Mouse (Mus musculus): Measurements from ENCODE around the gene Rcc1l. TPM values are rescaled to one million over a fixed set of nuclear protein-coding genes. Genes with fewer than 3 reads are reported as not detected.

Rcc1l gene
- polyA plus RNA-seq, 1 experiment: 11.1 TPM

DNA sequence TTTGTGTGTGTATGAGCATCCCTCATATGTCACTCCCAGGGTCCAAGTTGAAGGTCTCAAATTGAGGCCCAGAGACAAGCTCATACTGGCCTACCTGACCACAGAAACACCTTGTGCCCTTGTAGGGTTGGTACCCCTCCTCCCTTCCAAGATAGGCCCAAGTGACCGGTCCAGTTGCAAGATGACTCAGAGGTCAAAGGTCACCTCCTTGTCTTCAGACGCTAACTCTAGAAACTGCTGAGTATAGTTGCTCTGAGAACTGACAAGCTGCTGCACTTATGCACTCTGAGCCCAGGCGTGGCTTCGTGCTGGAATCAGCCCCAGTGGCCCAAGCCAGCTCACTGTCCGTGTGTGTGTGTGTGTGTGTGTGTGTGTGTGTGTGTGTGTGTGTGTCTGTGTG is 74.7 kb downstream of the Rcc1l start:
- no peak for TF ChIP-seq CTCF (IDR thresholded peaks at IDR 0.05; ENCODE audit: borderline replicate concordance, insufficient read depth, low read length)
- no peak for TF ChIP-seq POLR2A (IDR thresholded peaks at IDR 0.05; ENCODE audit: low read depth, low read length)
- Histone ChIP-seq H3K27ac (ENCODE audit: insufficient read depth, low read length) (peak overlapping the region; percentile 24; the same call in 1 of the 2 replicates), H3K4me1 (ENCODE audit: control insufficient read depth, insufficient read depth, low read length) (peaks cover 12% of the 10 kb centered on the region; the same call in 1 of the 2 replicates), H3K4me3 (ENCODE audit: insufficient read depth, low read length) (no peak overlapping the region)

DNA sequence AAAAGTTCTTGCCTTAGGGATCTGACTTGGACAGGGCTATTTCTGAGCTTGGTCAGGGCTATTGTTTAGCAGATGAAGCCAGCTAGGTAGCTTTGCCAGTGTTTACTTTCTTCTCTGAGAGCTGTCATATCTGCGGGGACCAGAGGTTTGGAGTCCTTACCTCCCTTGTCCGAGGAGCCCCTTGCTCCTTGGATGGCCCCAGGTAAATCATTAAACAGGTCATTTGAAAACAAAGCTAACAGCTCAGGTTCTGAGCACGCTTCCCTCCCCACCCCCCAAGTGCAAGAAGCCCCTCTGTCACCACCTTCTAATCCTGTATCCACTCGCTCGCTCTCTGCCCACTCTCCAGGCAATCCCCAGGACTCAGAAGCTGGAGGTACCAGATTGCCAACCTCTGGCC is 75.3 kb downstream of the Rcc1l start:
- Histone ChIP-seq H3K4me3 (ENCODE audit: insufficient read depth, low read length) (no peak overlapping the region), H3K27ac (ENCODE audit: insufficient read depth, low read length) (no peak overlapping the region), H3K4me1 (ENCODE audit: control insufficient read depth, insufficient read depth, low read length) (peaks cover 12% of the 10 kb centered on the region; the same call in 1 of the 2 replicates)
- no peak for TF ChIP-seq CTCF (IDR thresholded peaks at IDR 0.05; ENCODE audit: borderline replicate concordance, insufficient read depth, low read length)
- no peak for TF ChIP-seq POLR2A (IDR thresholded peaks at IDR 0.05; ENCODE audit: low read depth, low read length)

DNA sequence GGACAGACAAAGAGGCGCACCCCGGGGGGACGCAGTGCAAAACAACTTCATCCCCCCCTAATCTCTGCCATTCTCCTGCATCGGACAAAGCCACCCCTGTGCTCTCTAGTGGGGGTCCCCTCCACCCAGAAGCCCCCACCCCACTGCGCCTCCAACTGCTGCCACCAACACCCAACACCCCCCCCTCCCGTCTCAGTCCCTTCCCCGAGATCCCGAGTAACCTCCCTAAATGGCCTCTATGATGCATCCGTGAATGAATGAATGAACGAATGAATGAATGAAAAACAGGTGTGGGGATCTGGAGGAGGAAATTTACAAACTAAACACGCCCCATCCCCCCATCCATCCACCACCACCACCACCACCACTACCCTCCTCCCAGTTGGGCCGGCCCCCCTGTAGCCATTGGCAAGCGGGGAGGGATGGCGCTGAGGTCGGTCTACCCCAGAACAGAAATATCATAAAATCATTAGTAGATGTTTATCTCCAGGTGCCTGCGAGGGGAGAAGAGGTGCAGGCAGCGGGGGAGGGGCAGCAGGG is 76.3 kb downstream of the Rcc1l start:
- no peak for TF ChIP-seq POLR2A (IDR thresholded peaks at IDR 0.05; ENCODE audit: low read depth, low read length)
- no peak for TF ChIP-seq CTCF (IDR thresholded peaks at IDR 0.05; ENCODE audit: borderline replicate concordance, insufficient read depth, low read length)
- Histone ChIP-seq H3K4me1 (ENCODE audit: control insufficient read depth, insufficient read depth, low read length) (peaks cover 12% of the 10 kb centered on the region; the same call in 1 of the 2 replicates), H3K4me3 (ENCODE audit: insufficient read depth, low read length) (peak overlapping the region; percentile 63), H3K27ac (ENCODE audit: insufficient read depth, low read length) (no peak overlapping the region)

DNA sequence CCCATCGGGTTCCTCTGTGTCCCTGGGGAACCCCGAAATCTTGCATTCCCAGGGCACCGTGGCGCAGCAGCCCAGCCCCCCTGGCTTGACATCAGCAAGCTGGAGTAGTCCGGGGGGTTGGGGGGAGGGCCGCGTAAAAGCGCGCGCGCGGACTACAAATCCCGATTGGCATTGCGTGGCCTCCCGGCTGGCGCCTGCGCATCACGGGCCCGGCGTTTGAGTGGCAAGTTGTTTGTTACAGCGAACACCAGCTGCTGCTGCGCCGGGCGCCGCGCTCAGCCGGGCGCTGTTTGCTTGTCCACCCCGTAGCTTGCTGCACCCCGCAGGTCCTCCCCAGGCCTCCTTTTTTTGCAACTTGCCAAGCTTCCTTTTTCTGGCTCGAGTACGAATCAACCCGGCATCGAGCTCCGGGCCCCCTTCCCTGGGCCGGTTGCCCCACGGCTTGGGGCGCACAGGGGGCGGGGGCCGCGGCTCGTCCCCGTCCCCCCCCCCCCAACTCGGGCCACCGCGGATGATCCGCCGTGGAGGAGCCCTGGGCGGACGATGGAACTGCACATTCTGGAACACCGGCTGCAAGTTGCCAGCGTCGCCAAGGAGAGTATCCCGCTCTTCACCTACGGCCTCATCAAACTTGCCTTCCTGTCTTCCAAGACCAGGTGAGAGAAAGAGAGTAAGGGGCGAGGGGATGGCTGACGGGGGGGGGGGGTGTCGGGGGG is 76.9 kb downstream of the Rcc1l start, which contains the start of gene Castor2:
Castor2 (plus strand) TSS at position 216 of the 716 bp plus-strand sequence.
- TF ChIP-seq CTCF (IDR thresholded peaks at IDR 0.05; ENCODE audit: borderline replicate concordance, insufficient read depth, low read length) (no peak), POLR2A (IDR thresholded peaks at IDR 0.05; ENCODE audit: low read depth, low read length) (peak; percentile 66)
- no peak within 1 kb of the TSS for H3K27ac ChIP-seq (ENCODE audit: insufficient read depth, low read length)

DNA sequence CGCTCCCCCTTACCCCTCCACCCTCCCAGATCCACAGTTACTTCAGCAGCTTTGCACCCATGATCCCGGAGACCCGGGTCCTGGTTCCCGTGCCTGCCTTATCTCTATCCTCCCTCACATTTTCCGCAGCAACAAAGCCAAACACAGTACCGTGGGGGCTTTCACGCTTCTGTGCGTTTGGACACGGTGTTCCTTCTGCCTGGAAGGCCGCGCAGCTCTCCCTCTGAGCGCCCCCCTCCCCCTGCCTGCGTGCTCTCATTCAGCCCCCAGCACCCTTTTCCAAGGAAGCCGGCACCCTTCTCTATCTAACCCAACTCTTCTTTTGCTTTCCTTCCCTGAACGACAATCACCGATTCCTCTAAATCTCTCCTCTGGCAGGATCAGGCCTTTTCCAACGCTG is 77.6 kb downstream of the Rcc1l start:
- H3K4me1 ChIP-seq (ENCODE audit: control insufficient read depth, insufficient read depth, low read length): peaks cover 12% of the 10 kb centered on the region; the same call in 1 of the 2 replicates
- H3K27ac ChIP-seq (ENCODE audit: insufficient read depth, low read length): no peak overlapping the region
- H3K4me3 ChIP-seq (ENCODE audit: insufficient read depth, low read length): peak overlapping the region; percentile 48
- no peak for TF ChIP-seq CTCF (IDR thresholded peaks at IDR 0.05; ENCODE audit: borderline replicate concordance, insufficient read depth, low read length)
- TF ChIP-seq POLR2A (IDR thresholded peaks at IDR 0.05; ENCODE audit: low read depth, low read length): no peak

More for the DNA sequence above, 76.9 kb downstream of the Rcc1l start, which contains the start of gene Castor2:
- Histone ChIP-seq H3K4me3 (ENCODE audit: insufficient read depth, low read length) (peak within 1 kb of the TSS; percentile 63), H3K4me1 (ENCODE audit: control insufficient read depth, insufficient read depth, low read length) (peaks cover 12% of the 10 kb centered on the region; the same call in 1 of the 2 replicates)

DNA sequence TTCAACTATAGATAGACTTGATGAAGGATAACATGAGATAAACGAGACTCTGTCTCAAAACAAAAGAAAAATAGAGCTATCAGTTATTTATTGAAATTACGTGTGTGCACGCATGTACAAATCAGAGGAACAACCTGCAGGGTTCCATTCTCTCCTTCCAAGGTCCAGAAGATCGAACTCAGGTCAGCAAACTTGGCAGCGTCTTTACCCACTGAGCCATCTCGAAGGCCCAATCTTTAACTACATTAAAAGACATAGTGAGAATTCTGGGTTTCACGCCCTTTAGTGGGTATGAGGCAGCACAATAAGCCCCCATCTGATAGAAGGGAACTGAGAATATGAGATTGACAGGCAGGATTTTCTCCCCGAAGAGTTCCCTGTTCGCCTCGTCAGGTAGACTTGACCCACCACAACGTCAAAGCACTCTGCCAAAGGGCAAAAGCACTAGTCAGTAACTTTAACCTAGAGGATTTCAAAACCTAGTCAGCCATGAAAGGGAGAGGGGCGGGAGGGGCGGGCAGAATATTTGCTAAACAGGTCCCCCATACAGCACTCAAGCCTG is 78.2 kb downstream of the Rcc1l start:
- Histone ChIP-seq H3K4me3 (ENCODE audit: insufficient read depth, low read length) (no peak overlapping the region), H3K27ac (ENCODE audit: insufficient read depth, low read length) (no peak overlapping the region), H3K4me1 (ENCODE audit: control insufficient read depth, insufficient read depth, low read length) (peaks cover 12% of the 10 kb centered on the region; the same call in 1 of the 2 replicates)
- no peak for TF ChIP-seq POLR2A (IDR thresholded peaks at IDR 0.05; ENCODE audit: low read depth, low read length)

Other genes starting within 250 kb of the Rcc1l start
- 12.3 and 14.0 TPM in 2 replicates for gene Castor2, start 77.1 kb downstream of the Rcc1l start, polyA plus RNA-seq (2011; ENCODE audit: insufficient read length, low read depth, missing spikeins)
- 4.5 and 7.1 TPM in 2 replicates for gene Gtf2ird2, start 7.2 kb upstream of the Rcc1l start, polyA plus RNA-seq (2011; ENCODE audit: insufficient read length, low read depth, missing spikeins)
- 1.3 TPM in 1 of 2 replicates, not detected in the other for gene Ncf1, start 52.9 kb upstream of the Rcc1l start, polyA plus RNA-seq (2011; ENCODE audit: insufficient read length, low read depth, missing spikeins)
- 173 and 287 TPM in 2 replicates for gene Gtf2i, start 138.0 kb upstream of the Rcc1l start, polyA plus RNA-seq (2011; ENCODE audit: insufficient read length, low read depth, missing spikeins)